8 mouse cellular contexts compared by ENCODE assay signal in genomic region chr5:149526467-149526951, GRCm38 (mm10). TPM values are rescaled to one million over a fixed set of nuclear protein-coding genes. Genes with fewer than 3 reads are reported as not detected.
A peak's percentile ranks its signal among the peaks of the same experiment; 100 is the strongest.
DNase-seq lines count a peak whose midpoint lies in the region; ATAC-seq lines count a peak whose summit lies in the region.

No protein-coding gene starts in this region.

- H3K27ac ChIP-seq in embryonic facial prominence, embryonic 10.5 days (replicated peaks), result peak overlapping the region; percentile 21; the same call in 1 of the 2 replicates
- peak overlapping the region; percentile 45 for H3K27ac ChIP-seq in heart, embryonic 15.5 days
- peak overlapping the region; percentile 46 for H3K27ac ChIP-seq in kidney, embryonic 16.5 days (ENCODE audit: low read length)
- peak overlapping the region; percentile 41; the same call in 1 of the 2 replicates for H3K27ac ChIP-seq in midbrain, embryonic 14.5 days (replicated peaks; ENCODE audit: low read depth, low read length)

- peak overlapping the region; percentile 17 for H3K4me2 ChIP-seq in heart, embryonic 15.5 days
- 0 out of 2 replicates have a peak overlapping the region, but pooled peaks have one; percentile 4 for H3K4me2 ChIP-seq in kidney, embryonic 16.5 days (replicated peaks; ENCODE audit: low read depth, low read length)
- no peak overlapping the region for H3K4me2 ChIP-seq in midbrain, embryonic 14.5 days (ENCODE audit: low read length)

- 56% methylated on average over 10 of the region's 10 CpGs for WGBS in embryonic facial prominence, embryonic 10.5 days
- 40% methylated on average over 10 of the region's 10 CpGs for WGBS in heart, embryonic 15.5 days
- WGBS in kidney, embryonic 16.5 days, result 42% methylated on average over 10 of the region's 10 CpGs
- WGBS in midbrain, embryonic 14.5 days, result 42% methylated on average over 10 of the region's 10 CpGs

- H3K4me1 ChIP-seq in embryonic facial prominence, embryonic 10.5 days, result peaks cover 47% of the 10 kb centered on the region
- H3K4me1 ChIP-seq in heart, embryonic 15.5 days (replicated peaks), result peaks cover 28% of the 10 kb centered on the region
- peaks cover 25% of the 10 kb centered on the region for H3K4me1 ChIP-seq in kidney, embryonic 16.5 days (ENCODE audit: insufficient read depth, low read length)
- H3K4me1 ChIP-seq in midbrain, embryonic 14.5 days (ENCODE audit: control insufficient read depth, insufficient read depth, low read length), result peaks cover 45% of the 10 kb centered on the region

- H3K4me3 ChIP-seq in embryonic facial prominence, embryonic 10.5 days, result no peak overlapping the region
- H3K4me3 ChIP-seq in heart, embryonic 15.5 days, result no peak overlapping the region
- H3K4me3 ChIP-seq in kidney, embryonic 16.5 days (ENCODE audit: low read length), result no peak overlapping the region
- no peak overlapping the region for H3K4me3 ChIP-seq in midbrain, embryonic 14.5 days (replicated peaks; ENCODE audit: low read depth, low read length)

- H3K36me3 ChIP-seq in embryonic facial prominence, embryonic 10.5 days (replicated peaks), result no peaks in the 10 kb centered on the region
- no peaks in the 10 kb centered on the region for H3K36me3 ChIP-seq in heart, embryonic 15.5 days
- no peaks in the 10 kb centered on the region for H3K36me3 ChIP-seq in kidney, embryonic 16.5 days (ENCODE audit: insufficient read depth, low read length)
- no peaks in the 10 kb centered on the region for H3K36me3 ChIP-seq in midbrain, embryonic 14.5 days (ENCODE audit: control insufficient read depth, insufficient read depth, low read length)

- ATAC-seq in heart, embryonic 15.5 days (replicated peaks; ENCODE audit: insufficient number of reproducible peaks, insufficient read depth, low FRiP score, low read depth), result no peak; the same call in 1 of the 2 replicates
- peak; percentile 19; the same call in 1 of the 2 replicates for ATAC-seq in kidney, embryonic 16.5 days (ENCODE audit: low FRiP score, low TSS enrichment)
- no peak for ATAC-seq in midbrain, embryonic 14.5 days (ENCODE audit: low FRiP score, low TSS enrichment)

- H3K9me3 ChIP-seq in embryonic facial prominence, embryonic 10.5 days, result no peaks in the 10 kb centered on the region
- no peaks in the 10 kb centered on the region for H3K9me3 ChIP-seq in heart, embryonic 15.5 days (replicated peaks)
- no peaks in the 10 kb centered on the region for H3K9me3 ChIP-seq in kidney, embryonic 16.5 days (ENCODE audit: low read length)
- no peaks in the 10 kb centered on the region for H3K9me3 ChIP-seq in midbrain, embryonic 14.5 days (ENCODE audit: control insufficient read depth, low read length)

- H3K27me3 ChIP-seq in embryonic facial prominence, embryonic 10.5 days (replicated peaks; ENCODE audit: low read depth, poor library complexity, severe bottlenecking), result peaks cover 20% of the 10 kb centered on the region; the same call in 1 of the 2 replicates
- peaks cover 20% of the 10 kb centered on the region for H3K27me3 ChIP-seq in heart, embryonic 15.5 days
- peaks cover 5% of the 10 kb centered on the region; the same call in 1 of the 2 replicates for H3K27me3 ChIP-seq in kidney, embryonic 16.5 days (ENCODE audit: insufficient read depth, low read length)
- H3K27me3 ChIP-seq in midbrain, embryonic 14.5 days (ENCODE audit: control insufficient read depth, insufficient read depth, low read length), result no peaks in the 10 kb centered on the region

- DNase-seq in frontal cortex, postnatal 36 days (ENCODE audit: low spot score in 2 of 2), result peak; percentile 38
- DNase-seq in frontal cortex, postnatal 25 days (ENCODE audit: low spot score in 2 of 2), result no peak
- peak; percentile 19 to 42 for DNase-seq in CD8-positive naive resting alpha-beta T cell, adult 2 months (ENCODE audit: low read depth in 2 of 2, low spot score in 2 of 2)
- no peak for DNase-seq in embryonic facial prominence, embryonic 10.5 days (ENCODE audit: low spot score)
- peak; percentile 74 for DNase-seq in midbrain, embryonic 14.5 days
- DNase-seq in right cerebral cortex, postnatal 4 days, result no peak

- no peak overlapping the region for H3K9ac ChIP-seq in heart, embryonic 15.5 days
- H3K9ac ChIP-seq in kidney, embryonic 16.5 days (replicated peaks; ENCODE audit: low read length), result no peak overlapping the region
- H3K9ac ChIP-seq in midbrain, embryonic 14.5 days (replicated peaks; ENCODE audit: low read length), result no peak overlapping the region

RNA-seq across cellular contexts. Expression of gene Wdr95, which starts 2.0 kb away (rescaled TPM):
- not detected in 2 replicates for polyA plus RNA-seq in embryonic facial prominence, embryonic 10.5 days (2016; fragmentation: Nextera tagmentation; extraction: Ambion mirVana)
- polyA plus RNA-seq in heart, embryonic 15.5 days (2015; fragmentation: Nextera tagmentation; extraction: Ambion mirVana), result 0.13 TPM in 1 of 2 replicates, not detected in the other
- polyA plus RNA-seq in kidney, embryonic 16.5 days (2015; fragmentation: Nextera tagmentation; extraction: Ambion mirVana), result not detected in 2 replicates
- 0.30 TPM in 1 of 2 replicates, not detected in the other for polyA plus RNA-seq in midbrain, embryonic 14.5 days (2014; fragmentation: Nextera tagmentation; extraction: Ambion mirVana)

Comparison
In these comparisons a context has a peak if more than half of its experiments do, and no peak if none do; other contexts are left out.
1. DNase-seq: peak in frontal cortex, postnatal 36 days (2 of 2), CD8-positive naive resting alpha-beta T cell, adult 2 months (2 of 2) and midbrain, embryonic 14.5 days (single experiment); none in frontal cortex, postnatal 25 days (0 of 2), embryonic facial prominence, embryonic 10.5 days (single experiment) and right cerebral cortex, postnatal 4 days (single experiment).
2. Peak in every context shown above with its lines, with median percentiles within 50 percentile points of each other: H3K27ac ChIP-seq.